Mouse (Mus musculus) ES-Bruce4 (cell line): ENCODE measurements around the gene Rabl2.

Source experiments
- CTCF ChIP-seq: IDR thresholded peaks from one replicate; pipeline ENCODE4 v1.8.1; 2011; ENCODE audit warnings: low read depth, low read length
- EP300 ChIP-seq: IDR thresholded peaks from 2 replicates; pipeline ENCODE4 v1.6.1; 2011; ENCODE audit warnings: low read depth, low read length; ENCODE audit not compliant: insufficient read depth
- POLR2A ChIP-seq: IDR thresholded peaks from one replicate; pipeline ENCODE4 v1.8.1; 2011; ENCODE audit warnings: low read length; ENCODE audit not compliant: insufficient read depth

- TF ChIP-seq POLR2A (no peak), CTCF (no peak), EP300 (no peak)
Measured at GRCm38 (mm10) chr15:89547321-89547720, 44.4 kb downstream of the Rabl2 start.
